Mouse (Mus musculus): Measurements from ENCODE around the gene Vmn1r34. TPM values are rescaled to one million over a fixed set of nuclear protein-coding genes. Genes with fewer than 3 reads are reported as not detected.
"Not testable (repeated sequence)": the region's sequence is repeated elsewhere in the genome, so short reads cannot be mapped to it uniquely, and the experiment has no call there.

Vmn1r34 gene
- not detected in 2 replicates for polyA plus RNA-seq (2015; fragmentation: Nextera tagmentation; extraction: Ambion mirVana)

DNA sequence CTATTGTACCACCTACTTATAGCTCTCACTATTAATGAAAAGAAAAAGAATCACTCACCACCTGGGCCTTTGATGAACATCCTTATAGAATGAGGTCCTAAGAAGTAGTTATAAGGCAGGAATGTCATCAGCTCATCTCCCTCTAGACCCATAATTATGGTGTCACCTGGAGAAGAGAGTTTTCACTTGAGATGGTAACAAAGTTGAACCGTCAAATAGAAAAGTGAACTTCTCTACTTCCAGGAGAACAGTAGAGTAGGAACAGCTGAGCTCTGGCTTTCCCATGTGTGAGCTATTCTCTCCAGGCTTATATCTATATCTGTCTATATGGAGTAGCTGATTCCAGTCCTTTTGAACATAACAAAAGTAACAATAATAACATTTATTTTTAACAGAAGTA is at the start of gene Vmn1r34:
Vmn1r34 (minus strand) TSS at position 101 of the 400 bp plus-strand sequence.
- Histone ChIP-seq H3K36me3 (no peaks in the 10 kb centered on the region), H3K27ac (no peak within 1 kb of the TSS), H3K4me3 (no peak within 1 kb of the TSS), H3K4me1 (replicated peaks) (no peaks in the 10 kb centered on the region), H3K4me2 (no peak within 1 kb of the TSS), H3K27me3 (no peaks in the 10 kb centered on the region), H3K9ac (no peak within 1 kb of the TSS), H3K9me3 (replicated peaks) (no peaks in the 10 kb centered on the region)
- WGBS, result 91% methylated on average over 1 of the region's 1 CpGs
- no peak for ATAC-seq (replicated peaks; ENCODE audit: insufficient number of reproducible peaks, insufficient read depth, low FRiP score, low read depth)

DNA sequence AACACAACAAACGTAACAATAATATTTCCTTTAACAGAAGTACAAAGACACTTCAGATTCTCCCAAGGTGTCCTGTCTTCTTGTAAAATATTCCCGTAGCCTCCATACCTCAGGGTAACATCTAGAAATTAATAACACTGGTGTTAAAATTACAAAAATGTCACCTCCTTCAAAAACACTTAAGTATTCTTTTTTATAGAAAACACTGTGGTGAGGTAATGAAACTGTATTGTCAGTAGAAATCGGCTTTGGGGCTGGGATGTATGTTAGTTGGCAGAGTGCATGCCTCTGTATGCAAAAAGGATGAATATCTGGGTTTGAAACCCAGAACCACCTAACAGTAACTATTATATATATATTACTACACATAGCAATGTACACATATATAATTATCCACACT is 42.1 kb upstream of the Vmn1r34 start, which contains the start of gene Vmn1r35:
Vmn1r35 (minus strand) TSS at position 101 of the 400 bp plus-strand sequence.
- no peak within 1 kb of the TSS for H3K27ac ChIP-seq
- H3K36me3 ChIP-seq, result no peaks in the 10 kb centered on the region
- WGBS, result 71% methylated on average over 3 of the region's 3 CpGs
- ATAC-seq (replicated peaks; ENCODE audit: insufficient number of reproducible peaks, insufficient read depth, low FRiP score, low read depth), result no peak
- H3K9ac ChIP-seq, result no peak within 1 kb of the TSS
- H3K4me1 ChIP-seq (replicated peaks), result no peaks in the 10 kb centered on the region
- no peaks in the 10 kb centered on the region for H3K27me3 ChIP-seq
- H3K4me3 ChIP-seq, result no peak within 1 kb of the TSS
- H3K9me3 ChIP-seq (replicated peaks), result no peaks in the 10 kb centered on the region
- H3K4me2 ChIP-seq, result no peak within 1 kb of the TSS

DNA sequence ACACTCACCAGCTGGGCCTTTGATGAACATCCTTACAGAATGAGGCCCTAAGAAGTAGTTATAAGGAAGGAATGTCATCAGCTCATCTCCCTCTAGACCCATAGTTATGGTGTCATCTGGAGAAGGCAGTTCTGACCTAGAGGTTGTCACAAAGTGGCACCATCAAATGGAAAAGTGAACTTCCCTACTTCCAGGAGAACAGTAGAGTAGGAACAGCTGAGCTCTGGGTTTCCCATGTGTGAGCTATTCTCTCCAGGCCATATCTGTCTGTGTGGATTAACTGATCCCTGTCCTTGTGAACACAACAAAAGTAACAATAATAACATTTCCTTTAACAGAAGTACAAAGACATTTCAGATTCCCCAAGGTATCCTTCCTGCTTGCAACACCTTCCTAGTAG is 25.5 kb downstream of the Vmn1r34 start, which contains the start of gene Vmn1r33:
Vmn1r33 (minus strand) TSS at position 101 of the 400 bp plus-strand sequence.
- H3K27me3 ChIP-seq; H3K9ac ChIP-seq; H3K4me2 ChIP-seq; H3K36me3 ChIP-seq; H3K4me3 ChIP-seq; H3K27ac ChIP-seq; H3K4me1 ChIP-seq (replicated peaks); ATAC-seq (replicated peaks; ENCODE audit: insufficient number of reproducible peaks, insufficient read depth, low FRiP score, low read depth); H3K9me3 ChIP-seq (replicated peaks): not testable (repeated sequence)

DNA sequence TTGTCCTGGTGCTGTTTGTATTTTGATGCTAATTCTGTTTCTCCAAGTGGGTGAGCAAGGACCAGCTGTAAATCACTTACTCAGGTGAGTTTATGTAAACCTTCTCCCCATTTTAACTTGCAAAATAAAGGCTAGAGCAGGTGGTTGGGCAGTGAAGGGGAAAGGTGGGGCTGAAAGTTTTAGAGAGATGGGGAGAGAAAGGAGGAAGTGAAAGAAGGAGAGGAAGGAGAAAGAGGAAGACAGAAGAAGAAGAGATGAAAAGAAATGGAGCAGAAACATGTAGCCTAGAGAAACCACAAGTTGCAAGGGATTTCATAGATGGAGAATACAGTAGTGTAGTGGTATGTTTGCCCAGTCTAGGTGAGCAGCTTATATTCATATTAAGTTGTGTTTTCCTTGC is 47.9 kb downstream of the Vmn1r34 start:
- Histone ChIP-seq H3K9ac (no peak overlapping the region), H3K9me3 (replicated peaks) (no peaks in the 10 kb centered on the region), H3K36me3 (no peaks in the 10 kb centered on the region), H3K4me1 (replicated peaks) (no peaks in the 10 kb centered on the region), H3K27ac (no peak overlapping the region), H3K27me3 (no peaks in the 10 kb centered on the region), H3K4me2 (no peak overlapping the region), H3K4me3 (no peak overlapping the region)
- ATAC-seq (replicated peaks; ENCODE audit: insufficient number of reproducible peaks, insufficient read depth, low FRiP score, low read depth), result no peak

Other genes with a start within 250 kb of the Vmn1r34 start
- gene Mad2l1, start 108.5 kb downstream of the Vmn1r34 start, polyA plus RNA-seq (2015; fragmentation: Nextera tagmentation; extraction: Ambion mirVana), result 63.1 and 64.2 TPM in 2 replicates
- gene Vmn1r32, start 83.8 kb downstream of the Vmn1r34 start, polyA plus RNA-seq (2015; fragmentation: Nextera tagmentation; extraction: Ambion mirVana), result 0.06 TPM in 1 of 2 replicates, not detected in the other
- not detected in 2 replicates for gene Vmn1r33, start 25.6 kb downstream of the Vmn1r34 start, polyA plus RNA-seq (2015; fragmentation: Nextera tagmentation; extraction: Ambion mirVana)
- gene Vmn1r35, start 42.0 kb upstream of the Vmn1r34 start, polyA plus RNA-seq (2015; fragmentation: Nextera tagmentation; extraction: Ambion mirVana), result not detected in 2 replicates
- not detected in 2 replicates for gene Vmn1r36, start 75.3 kb upstream of the Vmn1r34 start, polyA plus RNA-seq (2015; fragmentation: Nextera tagmentation; extraction: Ambion mirVana)
- not detected in 2 replicates for gene Vmn1r37, start 85.5 kb upstream of the Vmn1r34 start, polyA plus RNA-seq (2015; fragmentation: Nextera tagmentation; extraction: Ambion mirVana)
- gene Vmn1r38, start 138.7 kb upstream of the Vmn1r34 start, polyA plus RNA-seq (2015; fragmentation: Nextera tagmentation; extraction: Ambion mirVana), result not detected in 2 replicates
- gene Vmn1r39, start 166.7 kb upstream of the Vmn1r34 start, polyA plus RNA-seq (2015; fragmentation: Nextera tagmentation; extraction: Ambion mirVana), result not detected in 2 replicates

Measured in heart, embryonic 15.5 days (tissue).